Mouse (Mus musculus): ENCODE data around the gene Akap1.

- TF ChIP-seq CTCF (IDR thresholded peaks at IDR 0.05) (no peak), EP300 (IDR thresholded peaks at IDR 0.05; ENCODE audit: insufficient read depth, low read depth, low read length) (no peak)
These were observed 29.8 kb downstream of the Akap1 start for GRCm38 (mm10) chr11:88834606-88835005.

All from heart, adult 2 months (tissue).